Mouse (Mus musculus) thymus, postnatal 10 days (tissue): ENCODE results near the gene Sebox.
"Not testable (repeated sequence)": the region's sequence is repeated elsewhere in the genome, so short reads cannot be mapped to it uniquely, and the experiment has no call there.

Experiments used
- DNase-seq, 2 experiments: peaks; one replicate each; pipeline ENCODE4 v3.0.0; 2021; ENCODE audit warnings: low spot score in 2 of 2

The Sebox gene

GRCm38 (mm10) chr11:78497544-78498522 lies 5.4 kb upstream of the Sebox start, which contains the start of gene Sarm1:
Gene Sarm1, minus strand, starts transcription at chr11:78497754.
- peak; percentile 95 to 98 for DNase-seq

- no peak for DNase-seq
These were observed 4.2 kb upstream of the Sebox start, which contains the start of gene Vtn for GRCm38 (mm10) chr11:78499004-78499403. Gene Vtn, plus strand, starts transcription at chr11:78499091.

- no peak for DNase-seq
These were observed 3.7 kb upstream of the Sebox start for GRCm38 (mm10) chr11:78499543-78499942.

- no peak for DNase-seq
These were observed 2.5 kb upstream of the Sebox start for GRCm38 (mm10) chr11:78500623-78501202.

DNA sequence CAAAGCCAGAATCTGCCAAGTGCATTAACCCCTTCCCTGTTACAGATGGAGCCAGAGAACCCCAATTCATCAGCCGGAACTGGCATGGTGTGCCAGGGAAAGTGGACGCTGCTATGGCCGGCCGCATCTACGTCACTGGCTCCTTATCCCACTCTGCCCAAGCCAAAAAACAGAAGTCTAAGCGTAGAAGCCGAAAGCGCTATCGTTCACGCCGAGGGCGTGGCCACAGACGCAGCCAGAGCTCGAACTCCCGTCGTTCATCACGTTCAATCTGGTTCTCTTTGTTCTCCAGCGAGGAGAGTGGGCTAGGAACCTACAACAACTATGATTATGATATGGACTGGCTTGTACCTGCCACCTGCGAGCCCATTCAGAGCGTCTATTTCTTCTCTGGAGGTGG lies 1.7 kb upstream of the Sebox start:
- DNase-seq = no peak

DNA sequence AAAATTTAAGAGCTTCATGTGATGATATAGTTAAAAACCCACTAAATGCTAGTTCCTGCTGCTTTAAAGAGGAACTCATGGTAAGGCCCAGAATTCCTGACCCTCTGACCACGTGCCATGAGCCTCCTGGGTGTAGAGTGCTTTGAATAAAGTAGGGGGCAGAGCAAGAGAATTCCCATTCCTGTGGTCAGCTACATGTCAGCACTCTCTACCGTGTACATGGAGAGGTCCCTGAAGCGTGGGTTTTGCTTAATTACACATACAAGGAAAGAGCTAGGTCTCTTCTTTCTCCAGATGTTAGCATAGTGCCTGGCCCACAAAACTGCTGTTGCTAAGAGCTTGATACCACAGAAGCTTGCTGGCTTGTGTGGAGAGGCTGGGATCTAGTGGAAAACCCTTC lies 2.2 kb downstream of the Sebox start:
- DNase-seq = no peak

DNA sequence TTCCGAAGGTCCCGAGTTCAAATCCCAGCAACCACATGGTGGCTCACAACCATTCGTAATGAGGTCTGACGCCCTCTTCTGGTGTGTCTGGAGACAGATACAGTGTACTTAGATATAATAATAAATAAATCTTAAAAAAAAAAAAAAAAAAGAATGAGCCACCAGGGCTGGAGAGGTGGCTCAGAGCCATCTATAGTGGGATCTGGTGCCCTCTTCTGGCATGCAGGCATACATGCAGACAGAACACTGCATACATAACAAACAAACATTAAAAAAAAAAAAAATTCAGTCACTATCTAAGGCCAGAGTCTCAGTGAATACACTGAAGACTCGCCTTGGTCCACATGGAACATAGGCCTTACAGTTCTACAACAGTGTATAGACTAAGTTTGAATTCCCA lies 5.9 kb downstream of the Sebox start:
- peak in 1 of 2 experiments; percentile 29 for DNase-seq

GRCm38 (mm10) chr11:78512025-78512957 lies 9.0 kb downstream of the Sebox start, which contains the start of the genes Tmem199 and Poldip2:
Gene Tmem199, minus strand, starts transcription at chr11:78512172.
Gene Poldip2, plus strand, starts transcription at chr11:78512193.
- peak; percentile 83 to 88 for DNase-seq

DNA sequence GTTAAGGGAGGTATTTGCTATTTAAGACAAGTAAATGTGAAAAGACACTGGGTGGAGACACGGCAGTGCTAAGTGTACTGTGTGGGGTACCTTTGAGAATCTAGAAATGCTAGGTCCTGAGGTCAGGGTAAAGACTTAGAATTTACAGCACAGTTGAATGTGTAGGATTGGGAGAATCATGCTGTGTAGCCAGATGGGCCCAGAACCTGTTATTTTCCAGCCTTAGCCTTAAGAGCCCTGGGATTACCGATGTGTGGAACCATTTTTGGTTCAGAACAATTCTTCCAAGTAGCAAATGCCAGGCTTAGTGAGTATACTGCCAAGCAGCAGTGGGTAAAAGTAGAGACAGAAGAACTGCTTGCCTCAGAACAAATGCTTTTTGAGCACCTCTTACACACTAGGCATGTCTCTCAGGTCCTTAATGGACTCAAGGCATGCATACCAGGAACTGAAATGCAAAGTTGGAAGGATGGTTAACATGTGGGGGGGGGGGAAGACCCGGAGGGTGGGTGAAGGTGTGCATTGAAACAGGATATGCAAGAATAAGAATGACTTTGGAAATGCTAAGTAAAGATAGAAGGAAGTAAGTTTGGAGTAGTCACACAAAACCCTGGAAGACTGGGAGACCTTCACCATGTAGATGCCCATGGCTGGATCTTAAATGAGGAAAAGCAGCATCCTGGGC lies 10.0 kb downstream of the Sebox start:
- no peak for DNase-seq

GRCm38 (mm10) chr11:78515549-78516325 lies 12.5 kb downstream of the Sebox start:
- no peak for DNase-seq

DNA sequence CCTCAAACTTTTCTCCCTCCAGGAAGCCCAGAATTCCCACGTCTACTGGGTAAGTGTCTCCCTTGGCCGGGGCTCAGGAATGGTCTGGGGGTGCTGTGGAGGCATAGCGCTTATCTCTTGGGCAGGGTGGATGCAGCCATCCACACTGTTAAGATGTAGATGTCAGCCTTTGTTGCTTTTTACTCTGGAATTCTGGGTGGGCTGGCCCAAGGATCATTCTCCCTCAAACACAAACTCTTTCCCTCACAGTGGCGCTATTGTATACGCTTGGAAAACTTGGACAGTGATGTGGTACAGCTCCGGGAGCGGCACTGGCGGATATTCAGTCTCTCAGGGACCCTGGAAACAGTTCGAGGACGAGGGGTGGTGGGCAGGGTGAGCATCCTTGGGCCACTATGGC lies 15.7 kb downstream of the Sebox start:
- no peak for DNase-seq

GRCm38 (mm10) chr11:78521880-78522279 lies 18.6 kb downstream of the Sebox start:
- DNase-seq = no peak

- DNase-seq = peak in 1 of 2 experiments; percentile 26
These were observed 19.3 kb downstream of the Sebox start for GRCm38 (mm10) chr11:78522481-78522997.

DNA sequence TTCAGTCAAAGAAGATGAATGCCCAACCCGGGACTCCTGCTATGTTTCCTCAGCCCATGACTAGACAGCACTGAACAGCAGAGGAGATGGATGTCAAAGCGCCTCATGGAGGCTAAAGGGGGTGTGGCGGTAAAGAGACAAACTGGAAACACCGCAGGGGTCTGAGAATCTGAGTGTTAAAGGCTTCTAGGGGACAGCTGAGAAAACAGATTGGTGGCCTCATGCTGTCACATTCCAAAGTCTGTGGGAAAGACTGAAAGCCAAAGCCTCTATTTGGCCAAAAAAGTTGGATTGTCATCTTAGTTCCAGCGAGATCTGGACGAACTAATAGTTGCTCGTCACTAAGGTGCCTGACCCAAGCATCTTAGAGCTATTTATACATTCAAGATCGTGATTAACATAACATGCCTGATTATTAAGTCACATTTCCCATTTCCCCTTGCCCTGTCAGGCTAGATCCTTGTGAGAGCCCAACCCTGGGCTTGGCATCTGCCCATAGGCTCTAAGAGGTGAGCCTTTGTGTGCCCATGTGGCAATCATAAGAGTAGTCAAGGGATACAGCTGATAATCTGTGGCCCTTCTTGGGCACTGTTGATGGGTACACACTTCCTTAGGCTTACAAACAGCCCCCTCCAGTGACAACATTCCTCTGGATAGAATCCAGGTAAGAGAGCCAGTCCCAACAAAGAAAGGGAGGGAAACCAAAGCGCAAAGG lies 20.2 kb downstream of the Sebox start:
- DNase-seq = no peak

DNA sequence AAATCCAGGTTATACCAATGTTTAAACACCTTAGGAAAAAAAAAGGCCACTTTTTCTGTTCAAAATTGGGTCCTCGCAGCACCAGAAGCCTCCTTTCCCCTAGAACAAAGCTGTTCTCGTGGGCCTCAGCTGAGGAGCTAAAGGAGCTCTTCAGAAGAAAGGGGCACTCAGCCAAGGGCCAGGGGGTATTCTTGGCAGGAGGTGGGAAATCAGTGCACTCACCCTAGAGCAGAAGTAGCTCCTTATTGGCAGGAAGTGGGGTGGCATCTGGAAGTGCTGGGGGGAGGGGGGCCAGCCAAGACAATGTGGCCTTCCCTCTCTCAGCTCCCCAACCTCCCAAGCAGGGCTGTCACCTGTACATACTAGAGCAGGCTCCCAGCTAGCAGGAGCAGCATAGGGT lies 21.6 kb downstream of the Sebox start:
- no peak for DNase-seq

- DNase-seq = no peak
These were observed 25.5 kb downstream of the Sebox start for GRCm38 (mm10) chr11:78528714-78529113.

- DNase-seq = no peak
These were observed 26.8 kb downstream of the Sebox start for GRCm38 (mm10) chr11:78530001-78530400.

DNA sequence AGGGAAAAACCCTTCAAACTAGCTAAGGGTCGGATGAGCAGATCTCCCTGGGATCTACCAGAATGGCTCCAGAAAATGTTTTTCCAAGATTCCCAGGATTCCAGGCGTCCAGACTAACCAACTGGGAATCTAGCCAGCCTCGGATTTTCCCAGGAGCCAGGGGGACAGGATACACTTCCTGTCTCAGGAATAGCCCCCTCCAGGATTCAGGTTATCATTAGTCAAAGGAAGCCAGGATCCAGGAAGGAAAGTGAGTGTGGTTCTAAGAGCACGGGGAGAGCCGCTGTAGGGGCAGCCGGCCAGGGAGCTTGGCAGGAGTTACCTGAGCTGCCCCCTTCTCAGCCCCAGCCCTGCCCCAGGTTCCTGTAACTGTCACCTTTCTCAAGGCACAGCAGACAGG lies 27.8 kb downstream of the Sebox start:
- DNase-seq = no peak

GRCm38 (mm10) chr11:78531515-78531914 lies 28.3 kb downstream of the Sebox start:
- not testable (repeated sequence) for DNase-seq
